Mouse (Mus musculus) forebrain, embryonic 16.5 days (tissue): ENCODE measurements around the gene Parn. TPM values are rescaled to one million over a fixed set of nuclear protein-coding genes. Genes with fewer than 3 reads are reported as not detected.
"Not testable (repeated sequence)": the region's sequence is repeated elsewhere in the genome, so short reads cannot be mapped to it uniquely, and the experiment has no call there.

Source experiments
- ATAC-seq: fragments of 200-750 bp; cut with Nextera tagmentation; 2 replicates; pipeline ENCODE4 v1.8.0; 2017; ENCODE audit warnings: mild to moderate bottlenecking, moderate library complexity
- H3K27ac ChIP-seq: fragments of 300-500 bp; sonication (generic); 2 replicates; pipeline ENCODE4 v1.5.1; 2014; ENCODE audit warnings: low read length, control low read depth
- H3K27me3 ChIP-seq: fragments of 300-500 bp; sonication (generic); replicated peaks from 2 replicates; pipeline ENCODE4 v1.6.1; 2014; ENCODE audit warnings: low read length; ENCODE audit not compliant: control insufficient read depth, insufficient read depth
- H3K36me3 ChIP-seq: fragments of 300-500 bp; sonication (generic); 2 replicates; pipeline ENCODE4 v1.6.1; 2014; ENCODE audit not compliant: control insufficient read depth, insufficient read depth
- H3K4me1 ChIP-seq: fragments of 300-500 bp; sonication (generic); replicated peaks from 2 replicates; pipeline ENCODE4 v1.6.1; 2014; ENCODE audit warnings: low read length; ENCODE audit not compliant: control insufficient read depth, insufficient read depth
- H3K4me2 ChIP-seq: fragments of 300-500 bp; sonication (generic); 2 replicates; pipeline ENCODE4 v1.6.1; 2014; ENCODE audit warnings: mild to moderate bottlenecking, low read length, control low read depth
- H3K4me3 ChIP-seq: fragments of 300-500 bp; sonication (generic); replicated peaks from 2 replicates; pipeline ENCODE4 v1.5.1; 2014; ENCODE audit warnings: mild to moderate bottlenecking, low read length, control low read depth
- H3K9ac ChIP-seq: fragments of 300-500 bp; sonication (generic); replicated peaks from 2 replicates; pipeline ENCODE4 v1.6.1; 2014; ENCODE audit warnings: low read depth, low read length, control low read depth
- H3K9me3 ChIP-seq: fragments of 300-500 bp; sonication (generic); 2 replicates; pipeline ENCODE4 v1.6.1; 2016; ENCODE audit warnings: low read length; ENCODE audit not compliant: control insufficient read depth
- WGBS: fragments of 180-500 bp; shearing (Covaris S2); extraction: QIAGEN DNeasy Blood & Tissue Kit; methylation state at CpG from one replicate; pipeline ENCODE4 v1.1.7; 2014; 5-methylcytosine and 5-hydroxymethylcytosine counted together
- polyA plus RNA-seq: library from polyadenylated mRNA; unstranded; fragments of >200 nt; fragmentation: Nextera tagmentation; extraction: Ambion mirVana; gene quantifications from 2 replicates; pipeline ENCODE4 v1.2.1, GENCODE M21; 2015

The Parn gene
- polyA plus RNA-seq, 1 experiment from 2014 or later, result 44.2 TPM

DNA sequence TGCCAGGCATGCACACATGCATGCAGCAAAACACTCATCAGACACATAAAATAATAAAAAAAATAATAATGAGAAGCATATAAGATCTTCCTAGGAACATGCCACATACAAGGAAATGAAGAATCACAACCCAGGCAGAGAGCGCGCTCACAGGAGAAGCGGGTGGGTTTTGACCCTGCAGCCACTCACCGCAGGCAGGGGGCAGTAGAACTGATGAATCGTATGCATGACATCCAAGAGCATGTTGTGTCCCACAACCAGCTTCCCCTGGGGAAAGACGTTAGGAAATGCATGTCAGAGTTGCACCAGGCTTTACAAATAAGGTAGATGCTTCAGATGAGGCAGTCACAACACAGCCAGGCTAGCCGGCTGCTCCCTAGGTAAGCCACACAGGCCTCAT lies 27.9 kb downstream of the Parn start:
- no peak overlapping the region for H3K27ac ChIP-seq
- H3K27me3 ChIP-seq, result no peaks in the 10 kb centered on the region
- 79% methylated on average over 7 of the region's 7 CpGs for WGBS
- H3K4me2 ChIP-seq, result no peak overlapping the region
- H3K36me3 ChIP-seq, result peaks cover 11% of the 10 kb centered on the region
- no peak overlapping the region for H3K9ac ChIP-seq
- H3K4me3 ChIP-seq, result no peak overlapping the region
- no peaks in the 10 kb centered on the region for H3K4me1 ChIP-seq
- no peak for ATAC-seq
- H3K9me3 ChIP-seq, result no peaks in the 10 kb centered on the region

DNA sequence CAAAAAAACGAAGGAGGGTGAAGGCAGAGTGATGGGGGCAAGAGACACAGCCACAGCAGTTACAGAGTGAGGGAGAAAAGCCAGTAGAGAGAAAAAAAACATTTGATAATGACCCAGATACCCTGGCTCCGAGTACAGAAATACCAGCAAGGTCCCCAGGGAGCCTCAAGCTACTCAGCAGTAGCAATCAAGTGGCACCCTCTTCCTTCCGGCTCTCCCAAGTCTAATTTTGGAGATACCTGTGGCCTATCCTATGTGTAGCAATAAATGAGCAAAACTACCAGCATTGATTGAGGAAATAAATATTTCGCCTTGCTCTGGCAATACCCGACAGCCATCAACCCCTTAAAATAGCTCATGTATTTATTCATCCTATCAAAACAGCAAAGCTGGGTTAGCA lies 28.5 kb downstream of the Parn start:
- Histone ChIP-seq H3K4me1 (no peaks in the 10 kb centered on the region), H3K36me3 (peaks cover 14% of the 10 kb centered on the region), H3K27me3 (no peaks in the 10 kb centered on the region), H3K9me3 (no peaks in the 10 kb centered on the region), H3K9ac (no peak overlapping the region), H3K27ac (no peak overlapping the region), H3K4me3 (no peak overlapping the region), H3K4me2 (no peak overlapping the region)
- WGBS, result 93% methylated on average over 5 of the region's 5 CpGs
- ATAC-seq, result no peak

DNA sequence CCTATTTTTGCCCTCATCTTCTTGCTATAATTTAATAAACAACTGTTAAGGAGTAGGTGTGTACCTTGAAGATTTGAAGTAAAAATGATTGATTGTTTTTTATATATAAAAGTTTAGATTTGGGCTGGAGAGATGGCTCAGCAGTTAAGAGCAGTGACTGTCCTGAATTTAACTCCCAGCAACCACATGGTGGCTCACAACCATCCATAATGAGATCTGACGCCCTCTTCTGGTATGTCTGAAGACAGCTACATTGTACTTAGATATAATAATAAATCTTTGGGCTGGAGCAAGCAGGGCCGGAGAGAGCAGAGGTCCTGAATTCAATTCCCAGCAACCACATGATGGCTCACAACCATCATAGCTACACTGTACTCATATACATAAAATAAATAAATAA lies 29.8 kb downstream of the Parn start:
- WGBS, result 49% methylated on average over 2 of the region's 2 CpGs

DNA sequence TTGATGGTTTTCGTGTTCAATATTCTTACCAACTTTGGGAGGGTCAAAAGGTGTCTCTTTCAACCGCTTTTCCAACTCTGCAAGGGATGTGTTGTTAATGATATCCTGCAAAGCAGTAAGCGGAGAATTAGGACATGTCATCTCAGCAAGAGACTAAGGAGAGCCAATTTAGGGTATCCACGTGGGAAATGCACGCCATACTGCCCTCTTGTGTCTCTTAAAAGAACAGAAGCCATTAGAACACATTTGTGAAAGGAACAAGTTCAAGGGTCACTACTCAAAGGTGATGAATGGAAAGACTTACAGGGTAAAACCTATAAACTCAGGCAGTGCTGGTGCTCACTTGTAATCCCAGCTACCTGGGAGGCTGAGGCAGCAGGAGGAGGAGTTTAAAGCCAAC lies 39.6 kb downstream of the Parn start:
- no peak overlapping the region for H3K4me3 ChIP-seq
- H3K36me3 ChIP-seq, result peaks cover 9% of the 10 kb centered on the region
- no peak overlapping the region for H3K4me2 ChIP-seq
- no peaks in the 10 kb centered on the region for H3K9me3 ChIP-seq
- H3K4me1 ChIP-seq, result no peaks in the 10 kb centered on the region
- no peak for ATAC-seq
- WGBS, result 45% methylated on average over 5 of the region's 5 CpGs
- H3K27me3 ChIP-seq, result no peaks in the 10 kb centered on the region
- no peak overlapping the region for H3K9ac ChIP-seq
- H3K27ac ChIP-seq, result no peak overlapping the region

More for the DNA sequence above, 29.8 kb downstream of the Parn start:
- H3K9ac ChIP-seq, H3K27ac ChIP-seq, H3K4me1 ChIP-seq, H3K9me3 ChIP-seq, ATAC-seq, H3K27me3 ChIP-seq, H3K4me3 ChIP-seq, H3K4me2 ChIP-seq: not testable (repeated sequence)
- peaks cover 19% of the 10 kb centered on the region for H3K36me3 ChIP-seq

DNA sequence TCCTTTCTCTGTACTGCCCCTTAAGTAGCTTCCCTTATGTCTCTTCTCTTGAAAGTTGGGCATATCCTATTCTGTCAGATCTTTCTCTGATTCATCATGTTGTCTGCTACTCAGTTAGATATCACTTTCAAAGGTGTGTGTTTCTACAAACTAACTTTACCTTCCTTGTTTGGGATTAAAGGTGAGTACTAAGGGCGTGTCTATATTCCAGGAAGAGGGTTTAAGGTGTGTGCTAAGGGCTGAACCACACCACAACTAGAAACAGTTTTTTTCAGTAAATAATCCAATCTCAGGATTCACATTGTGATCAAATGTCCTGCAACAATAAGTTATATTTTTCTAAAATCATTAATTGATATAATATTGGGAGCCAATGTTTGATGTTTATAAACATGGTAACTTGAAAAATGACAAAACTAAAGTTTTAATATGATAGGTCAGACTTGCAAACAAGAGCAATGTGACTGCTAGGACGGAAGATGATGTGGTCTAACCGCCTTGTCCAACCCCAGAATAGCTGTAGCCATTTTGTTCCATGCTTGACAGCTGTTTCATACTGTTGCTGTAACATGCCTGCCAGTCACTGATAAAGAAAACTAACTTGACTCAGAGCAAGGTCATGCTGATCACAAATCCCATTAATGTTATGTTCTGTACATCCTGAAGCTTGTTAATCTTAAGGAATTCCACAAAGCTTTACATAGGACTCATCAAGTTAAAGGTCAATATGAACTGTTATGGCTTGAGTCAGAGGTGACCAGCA lies 46.0 kb downstream of the Parn start:
- WGBS, result 91% methylated on average over 3 of the region's 3 CpGs
- no peaks in the 10 kb centered on the region for H3K9me3 ChIP-seq
- no peak overlapping the region for H3K27ac ChIP-seq
- no peak for ATAC-seq
- no peak overlapping the region for H3K4me2 ChIP-seq
- H3K27me3 ChIP-seq, result no peaks in the 10 kb centered on the region
- H3K9ac ChIP-seq, result no peak overlapping the region
- H3K4me1 ChIP-seq, result no peaks in the 10 kb centered on the region
- H3K4me3 ChIP-seq, result no peak overlapping the region
- H3K36me3 ChIP-seq, result peaks cover 4% of the 10 kb centered on the region

DNA sequence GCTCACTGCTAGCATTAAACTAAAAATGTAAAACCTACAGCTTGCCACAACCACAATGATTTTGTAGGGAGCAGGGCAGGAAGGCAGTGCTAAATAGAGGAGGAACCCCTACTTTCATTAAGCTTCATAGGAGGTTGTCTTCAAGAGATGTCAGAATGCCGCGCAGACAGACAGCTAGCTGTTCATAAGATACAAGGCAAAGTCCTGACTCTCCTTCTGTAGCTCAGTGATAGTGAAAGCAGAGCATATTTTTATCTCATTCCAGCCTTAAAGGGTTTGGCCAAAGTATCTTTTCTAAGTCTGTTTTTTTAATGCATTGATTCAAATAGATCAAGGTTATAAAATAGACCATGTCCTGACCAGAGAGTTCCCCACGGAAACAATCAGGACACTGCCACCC lies 47.8 kb downstream of the Parn start:
- 99% methylated on average over 3 of the region's 3 CpGs for WGBS
- Histone ChIP-seq H3K9ac (no peak overlapping the region), H3K36me3 (peaks cover 4% of the 10 kb centered on the region), H3K9me3 (no peaks in the 10 kb centered on the region), H3K4me3 (no peak overlapping the region), H3K4me1 (no peaks in the 10 kb centered on the region), H3K4me2 (no peak overlapping the region), H3K27me3 (no peaks in the 10 kb centered on the region), H3K27ac (no peak overlapping the region)
- ATAC-seq, result no peak

DNA sequence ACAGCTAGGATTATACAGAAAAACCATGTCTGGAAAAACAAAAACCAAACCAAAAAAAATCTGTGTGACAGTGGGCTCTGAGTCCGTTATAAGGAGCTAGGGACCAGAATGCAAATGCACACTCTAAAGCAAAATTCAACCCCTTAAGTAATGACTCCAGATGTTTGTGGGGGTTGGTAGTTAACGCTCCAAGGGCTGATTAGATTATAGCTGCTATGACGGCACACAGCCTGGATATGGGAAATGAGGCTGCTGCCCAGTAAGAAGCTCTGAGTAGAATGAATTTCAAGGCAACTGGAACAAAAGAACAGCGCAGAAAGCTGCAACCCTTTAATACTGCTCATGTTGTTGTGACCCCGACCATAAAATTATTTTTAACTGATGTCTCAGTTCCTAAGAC lies 52.7 kb downstream of the Parn start:
- 69% methylated on average over 5 of the region's 5 CpGs for WGBS

DNA sequence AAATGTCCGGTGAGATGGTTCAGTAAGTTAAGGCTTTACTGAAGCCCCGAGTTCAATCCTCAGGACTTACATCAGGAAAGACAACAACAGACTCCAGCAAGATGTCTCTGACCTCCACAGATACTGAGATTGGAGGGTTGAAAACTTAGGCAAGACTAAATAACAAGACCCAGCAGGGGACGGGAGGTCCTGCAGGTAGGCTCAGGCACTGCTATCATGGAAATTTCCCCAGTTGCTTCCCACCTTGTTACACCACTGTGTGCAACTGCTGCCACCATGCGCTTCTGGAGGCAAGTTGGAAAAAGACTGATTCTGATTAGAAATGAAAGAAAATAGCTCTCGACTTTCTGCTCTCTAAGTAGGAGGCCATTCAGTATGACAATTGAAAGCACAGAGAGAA lies 55.4 kb downstream of the Parn start:
- Histone ChIP-seq H3K9ac (no peak overlapping the region), H3K27ac (no peak overlapping the region), H3K27me3 (no peaks in the 10 kb centered on the region), H3K9me3 (no peaks in the 10 kb centered on the region), H3K4me3 (no peak overlapping the region), H3K4me1 (0 out of 2 replicates have a peak, but pooled peaks cover 2% of the 10 kb centered on the region), H3K4me2 (no peak overlapping the region), H3K36me3 (no peaks in the 10 kb centered on the region; the same call in 1 of the 2 replicates)
- WGBS, result 90% methylated on average over 5 of the region's 5 CpGs
- ATAC-seq, result no peak

More for the DNA sequence above, 52.7 kb downstream of the Parn start:
- Histone ChIP-seq H3K36me3 (no peaks in the 10 kb centered on the region; the same call in 1 of the 2 replicates), H3K9ac (no peak overlapping the region), H3K27me3 (no peaks in the 10 kb centered on the region), H3K9me3 (no peaks in the 10 kb centered on the region), H3K27ac (no peak overlapping the region), H3K4me2 (no peak overlapping the region), H3K4me3 (no peak overlapping the region), H3K4me1 (no peaks in the 10 kb centered on the region)
- ATAC-seq, result no peak

DNA sequence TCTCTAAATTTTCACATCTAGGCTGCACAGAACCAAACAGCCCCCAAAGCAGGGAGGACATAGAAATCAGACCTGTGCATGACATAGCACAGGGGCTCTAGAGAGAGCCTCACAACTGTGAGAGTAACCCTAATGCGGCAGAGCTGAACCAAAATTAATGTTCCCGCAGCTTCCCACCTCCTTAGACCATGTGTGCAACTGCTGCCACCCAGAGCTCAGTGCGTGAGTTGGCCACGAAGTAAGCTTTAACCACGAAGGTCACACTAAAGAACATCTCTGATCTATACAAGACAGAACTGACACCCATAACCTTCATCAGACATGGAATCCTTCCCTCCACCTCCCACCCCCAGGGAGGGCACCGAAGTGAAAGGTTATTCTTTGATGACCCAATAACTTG lies 55.9 kb downstream of the Parn start:
- no peak for ATAC-seq
- no peak overlapping the region for H3K4me2 ChIP-seq
- no peak overlapping the region for H3K27ac ChIP-seq
- H3K4me3 ChIP-seq, result no peak overlapping the region
- no peaks in the 10 kb centered on the region for H3K27me3 ChIP-seq
- 0 out of 2 replicates have a peak, but pooled peaks cover 2% of the 10 kb centered on the region for H3K4me1 ChIP-seq
- H3K9ac ChIP-seq, result no peak overlapping the region
- 81% methylated on average over 6 of the region's 6 CpGs for WGBS
- no peaks in the 10 kb centered on the region; the same call in 1 of the 2 replicates for H3K36me3 ChIP-seq
- no peaks in the 10 kb centered on the region for H3K9me3 ChIP-seq

DNA sequence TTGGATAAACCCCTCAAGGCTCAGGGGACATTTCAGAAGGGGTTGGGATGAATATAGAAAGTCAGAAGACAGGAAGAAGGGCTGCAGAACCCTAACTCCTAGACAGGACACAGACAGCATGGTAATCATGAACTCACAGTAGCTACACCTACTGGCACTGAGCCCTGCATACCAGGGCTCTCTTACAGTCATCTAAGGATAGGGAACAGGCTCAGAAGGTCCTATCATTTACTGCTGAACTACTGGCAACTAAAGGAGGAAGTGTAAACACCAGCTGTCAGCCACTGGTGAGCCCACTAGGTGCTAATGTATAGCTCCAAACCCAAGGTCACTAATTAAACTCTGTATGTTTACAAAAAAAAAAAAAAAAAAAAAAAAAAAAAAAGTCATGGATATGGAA lies 56.6 kb downstream of the Parn start:
- no peak for ATAC-seq
- no peak overlapping the region for H3K4me3 ChIP-seq
- H3K9ac ChIP-seq, result no peak overlapping the region
- H3K4me2 ChIP-seq, result no peak overlapping the region
- no peak overlapping the region for H3K27ac ChIP-seq
- no peaks in the 10 kb centered on the region for H3K9me3 ChIP-seq
- 0 out of 2 replicates have a peak, but pooled peaks cover 2% of the 10 kb centered on the region for H3K4me1 ChIP-seq
- no peaks in the 10 kb centered on the region for H3K27me3 ChIP-seq
- no peaks in the 10 kb centered on the region for H3K36me3 ChIP-seq
